Mouse (Mus musculus): ENCODE measurements at regions not wholly inside any gene's neighbourhood (a gene's known extent, or its start where the extent isn't known, plus 50 kb on each side); places are given as distances from the start of the nearest gene placed in this dataset.

DNA sequence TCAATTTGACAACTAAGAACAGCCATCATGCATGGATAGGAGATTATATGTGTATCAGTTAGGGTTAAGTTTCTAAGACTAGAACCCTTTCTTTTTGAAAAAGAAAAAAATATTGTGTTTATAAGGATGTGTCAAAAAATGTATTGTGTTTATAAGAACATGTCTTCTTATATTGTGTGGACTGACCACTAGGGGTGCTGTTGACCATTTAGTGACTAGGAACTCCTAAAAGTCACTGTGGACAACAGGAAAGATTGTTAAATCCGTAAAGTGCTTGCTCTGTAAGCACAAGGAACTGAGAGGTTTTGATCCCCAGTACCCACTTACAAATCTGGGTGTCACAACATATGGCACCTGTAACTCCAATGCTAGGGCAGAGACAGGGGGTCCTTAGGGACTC lies 170.6 kb downstream of the Fndc1 start:
- H3K79me2 ChIP-seq (ENCODE audit: control insufficient read depth, insufficient read depth): no peaks in the 10 kb centered on the region
- H3K4me2 ChIP-seq (ENCODE audit: low read depth): no peak overlapping the region
- no peaks in the 10 kb centered on the region for H3K36me3 ChIP-seq (ENCODE audit: control insufficient read depth, insufficient read depth)
- H3K27me3 ChIP-seq (ENCODE audit: control insufficient read depth, insufficient read depth, insufficient read length): no peaks in the 10 kb centered on the region
- TF ChIP-seq CEBPB (IDR thresholded peaks at IDR 0.05; ENCODE audit: insufficient read depth, poor library complexity, severe bottlenecking): no peak
- no peak for TF ChIP-seq E2F4 (IDR thresholded peaks at IDR 0.05; ENCODE audit: insufficient read depth)
- TF ChIP-seq SRF (IDR thresholded peaks at IDR 0.05; ENCODE audit: control insufficient read depth, insufficient read length, low read depth): no peak
- TF ChIP-seq REST (IDR thresholded peaks at IDR 0.05; ENCODE audit: insufficient read depth, insufficient read length): no peak
- no peak for TF ChIP-seq POLR2AphosphoS2 (IDR thresholded peaks at IDR 0.05; ENCODE audit: insufficient read length, low read depth)
- TF ChIP-seq TCF3 (IDR thresholded peaks at IDR 0.05; ENCODE audit: insufficient read length, low read depth): no peak
- TF ChIP-seq MYOD1 (IDR thresholded peaks at IDR 0.05; ENCODE audit: control insufficient read depth in 1 of 3, insufficient read length in 2 of 3, low read depth in 2 of 3): no peak
- TF ChIP-seq POLR2A (IDR thresholded peaks at IDR 0.05; ENCODE audit: insufficient read length, low read depth): no peak
- no peak for TF ChIP-seq MAX (IDR thresholded peaks at IDR 0.05; ENCODE audit: low read depth)
- TF ChIP-seq USF1 (IDR thresholded peaks at IDR 0.05; ENCODE audit: low read depth): no peak
- TF ChIP-seq MYOG (IDR thresholded peaks at IDR 0.05; ENCODE audit: control insufficient read depth in 1 of 3, insufficient read depth in 1 of 3, insufficient read length in 2 of 3, low read depth in 2 of 3): no peak
- TF ChIP-seq TCF12 (IDR thresholded peaks at IDR 0.05; ENCODE audit: insufficient read depth, poor library complexity, severe bottlenecking): no peak
- H3ac ChIP-seq (ENCODE audit: control insufficient read depth, insufficient read length): no peak overlapping the region
- H3K4me3 ChIP-seq: no peak overlapping the region

DNA sequence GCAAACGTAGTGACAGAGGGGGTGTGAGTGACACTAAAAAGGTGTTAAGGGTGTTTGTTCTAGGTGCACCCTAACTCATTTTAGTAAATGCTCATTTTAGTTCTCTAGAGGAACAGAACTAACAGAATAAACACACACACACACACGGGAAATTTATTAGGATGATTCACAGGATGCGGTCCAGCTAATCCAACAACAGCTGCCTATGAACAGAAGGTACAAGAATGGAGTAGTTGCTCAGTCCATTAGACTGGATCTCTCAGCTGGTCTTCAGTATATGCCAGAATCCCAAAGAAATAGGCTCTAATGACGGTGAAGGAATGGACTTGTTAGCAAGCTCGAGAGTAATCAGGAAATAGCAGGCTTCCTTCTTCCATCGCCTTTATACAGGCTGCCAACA lies 171.1 kb downstream of the Fndc1 start:
- Histone ChIP-seq H3K36me3 (ENCODE audit: control insufficient read depth, insufficient read depth) (no peaks in the 10 kb centered on the region), H3K4me2 (ENCODE audit: low read depth) (no peak overlapping the region), H3K79me2 (ENCODE audit: control insufficient read depth, insufficient read depth) (no peaks in the 10 kb centered on the region), H3K27me3 (ENCODE audit: control insufficient read depth, insufficient read depth, insufficient read length) (no peaks in the 10 kb centered on the region), H3K4me3 (no peak overlapping the region), H3ac (ENCODE audit: control insufficient read depth, insufficient read length) (no peak overlapping the region)
- peak in 2 of 3 experiments; percentile 72 to 83 for TF ChIP-seq MYOD1 (IDR thresholded peaks at IDR 0.05; ENCODE audit: control insufficient read depth in 1 of 3, insufficient read length in 2 of 3, low read depth in 2 of 3)
- no peak for TF ChIP-seq REST (IDR thresholded peaks at IDR 0.05; ENCODE audit: insufficient read depth, insufficient read length)
- TF ChIP-seq MYOG (IDR thresholded peaks at IDR 0.05; ENCODE audit: control insufficient read depth in 1 of 3, insufficient read depth in 1 of 3, insufficient read length in 2 of 3, low read depth in 2 of 3): peak in 2 of 3 experiments; percentile 34 to 89
- TF ChIP-seq POLR2A (IDR thresholded peaks at IDR 0.05; ENCODE audit: insufficient read length, low read depth): no peak
- peak; percentile 60 for TF ChIP-seq TCF12 (IDR thresholded peaks at IDR 0.05; ENCODE audit: insufficient read depth, poor library complexity, severe bottlenecking)
- no peak for TF ChIP-seq E2F4 (IDR thresholded peaks at IDR 0.05; ENCODE audit: insufficient read depth)
- no peak for TF ChIP-seq MAX (IDR thresholded peaks at IDR 0.05; ENCODE audit: low read depth)
- TF ChIP-seq SRF (IDR thresholded peaks at IDR 0.05; ENCODE audit: control insufficient read depth, insufficient read length, low read depth): no peak
- TF ChIP-seq USF1 (IDR thresholded peaks at IDR 0.05; ENCODE audit: low read depth): no peak
- TF ChIP-seq TCF3 (IDR thresholded peaks at IDR 0.05; ENCODE audit: insufficient read length, low read depth): no peak
- TF ChIP-seq POLR2AphosphoS2 (IDR thresholded peaks at IDR 0.05; ENCODE audit: insufficient read length, low read depth): no peak
- no peak for TF ChIP-seq CEBPB (IDR thresholded peaks at IDR 0.05; ENCODE audit: insufficient read depth, poor library complexity, severe bottlenecking)

- TF ChIP-seq TCF3 (IDR thresholded peaks at IDR 0.05; ENCODE audit: insufficient read length, low read depth) (no peak), MYOD1 (IDR thresholded peaks at IDR 0.05; ENCODE audit: control insufficient read depth in 1 of 3, insufficient read length in 2 of 3, low read depth in 2 of 3) (peak; percentile 40 to 81 (median 78)), CEBPB (IDR thresholded peaks at IDR 0.05; ENCODE audit: insufficient read depth, poor library complexity, severe bottlenecking) (no peak), SRF (IDR thresholded peaks at IDR 0.05; ENCODE audit: control insufficient read depth, insufficient read length, low read depth) (no peak), TCF12 (IDR thresholded peaks at IDR 0.05; ENCODE audit: insufficient read depth, poor library complexity, severe bottlenecking) (peak; percentile 15), E2F4 (IDR thresholded peaks at IDR 0.05; ENCODE audit: insufficient read depth) (no peak), MAX (IDR thresholded peaks at IDR 0.05; ENCODE audit: low read depth) (no peak), MYOG (IDR thresholded peaks at IDR 0.05; ENCODE audit: control insufficient read depth in 1 of 3, insufficient read depth in 1 of 3, insufficient read length in 2 of 3, low read depth in 2 of 3) (peak; percentile 49 to 80 (median 76)), POLR2A (IDR thresholded peaks at IDR 0.05; ENCODE audit: insufficient read length, low read depth) (no peak)
- H3K79me2 ChIP-seq (ENCODE audit: control insufficient read depth, insufficient read depth): no peaks in the 10 kb centered on the region
These were observed 173.0 kb downstream of the Fndc1 start for GRCm38 (mm10) chr17:7654064-7654564.

GRCm38 (mm10) chr17:7652037-7652436 lies 175.1 kb downstream of the Fndc1 start:
- Histone ChIP-seq H3K27me3 (ENCODE audit: control insufficient read depth, insufficient read depth, insufficient read length) (no peaks in the 10 kb centered on the region), H3K4me2 (ENCODE audit: low read depth) (no peak overlapping the region), H3K36me3 (ENCODE audit: control insufficient read depth, insufficient read depth) (no peaks in the 10 kb centered on the region), H3ac (ENCODE audit: control insufficient read depth, insufficient read length) (no peak overlapping the region), H3K79me2 (ENCODE audit: control insufficient read depth, insufficient read depth) (no peaks in the 10 kb centered on the region), H3K4me3 (no peak overlapping the region)
- TF ChIP-seq TCF12 (IDR thresholded peaks at IDR 0.05; ENCODE audit: insufficient read depth, poor library complexity, severe bottlenecking): no peak
- no peak for TF ChIP-seq POLR2AphosphoS2 (IDR thresholded peaks at IDR 0.05; ENCODE audit: insufficient read length, low read depth)
- TF ChIP-seq MYOD1 (IDR thresholded peaks at IDR 0.05; ENCODE audit: control insufficient read depth in 1 of 3, insufficient read length in 2 of 3, low read depth in 2 of 3): no peak

More at GRCm38 (mm10) chr17:7654064-7654564, 173.0 kb downstream of the Fndc1 start:
- H3ac ChIP-seq (ENCODE audit: control insufficient read depth, insufficient read length): no peak overlapping the region
- peak overlapping the region; percentile 39 for H3K4me2 ChIP-seq (ENCODE audit: low read depth)
- no peak overlapping the region for H3K4me3 ChIP-seq
- H3K36me3 ChIP-seq (ENCODE audit: control insufficient read depth, insufficient read depth): no peaks in the 10 kb centered on the region
- H3K27me3 ChIP-seq (ENCODE audit: control insufficient read depth, insufficient read depth, insufficient read length): no peaks in the 10 kb centered on the region

- no peak overlapping the region for H3ac ChIP-seq (ENCODE audit: control insufficient read depth, insufficient read length)
- no peaks in the 10 kb centered on the region for H3K36me3 ChIP-seq (ENCODE audit: control insufficient read depth, insufficient read depth)
- no peak overlapping the region for H3K4me2 ChIP-seq (ENCODE audit: low read depth)
- no peak overlapping the region for H3K4me3 ChIP-seq
- TF ChIP-seq POLR2AphosphoS2 (IDR thresholded peaks at IDR 0.05; ENCODE audit: insufficient read length, low read depth): no peak
- no peak for TF ChIP-seq SRF (IDR thresholded peaks at IDR 0.05; ENCODE audit: control insufficient read depth, insufficient read length, low read depth)
- no peak for TF ChIP-seq POLR2A (IDR thresholded peaks at IDR 0.05; ENCODE audit: insufficient read length, low read depth)
- TF ChIP-seq TCF12 (IDR thresholded peaks at IDR 0.05; ENCODE audit: insufficient read depth, poor library complexity, severe bottlenecking): no peak
- TF ChIP-seq USF1 (IDR thresholded peaks at IDR 0.05; ENCODE audit: low read depth): no peak
- peak in 2 of 3 experiments; percentile 47 to 65 for TF ChIP-seq MYOD1 (IDR thresholded peaks at IDR 0.05; ENCODE audit: control insufficient read depth in 1 of 3, insufficient read length in 2 of 3, low read depth in 2 of 3)
- TF ChIP-seq MAX (IDR thresholded peaks at IDR 0.05; ENCODE audit: low read depth): no peak
- no peak for TF ChIP-seq TCF3 (IDR thresholded peaks at IDR 0.05; ENCODE audit: insufficient read length, low read depth)
- TF ChIP-seq E2F4 (IDR thresholded peaks at IDR 0.05; ENCODE audit: insufficient read depth): no peak
- peak in 1 of 3 experiments; percentile 50 for TF ChIP-seq MYOG (IDR thresholded peaks at IDR 0.05; ENCODE audit: control insufficient read depth in 1 of 3, insufficient read depth in 1 of 3, insufficient read length in 2 of 3, low read depth in 2 of 3)
- TF ChIP-seq REST (IDR thresholded peaks at IDR 0.05; ENCODE audit: insufficient read depth, insufficient read length): no peak
- TF ChIP-seq CEBPB (IDR thresholded peaks at IDR 0.05; ENCODE audit: insufficient read depth, poor library complexity, severe bottlenecking): no peak
- H3K79me2 ChIP-seq (ENCODE audit: control insufficient read depth, insufficient read depth): no peaks in the 10 kb centered on the region
- H3K27me3 ChIP-seq (ENCODE audit: control insufficient read depth, insufficient read depth, insufficient read length): no peaks in the 10 kb centered on the region
These were observed 176.7 kb downstream of the Fndc1 start for GRCm38 (mm10) chr17:7650417-7650816.

Measured in myocyte (in vitro differentiated cells).